Mouse (Mus musculus): Measurements from ENCODE around the gene Crat.

Gene Crat

GRCm38 (mm10) chr2:30377721-30378120 is 37.9 kb downstream of the Crat start:
- no peak for DNase-seq (ENCODE audit: low spot score in 2 of 2)

GRCm38 (mm10) chr2:30375893-30376292 is 39.7 kb downstream of the Crat start:
- DNase-seq (ENCODE audit: low spot score in 2 of 2): no peak

GRCm38 (mm10) chr2:30372726-30373125 is 42.9 kb downstream of the Crat start:
- DNase-seq (ENCODE audit: low spot score in 2 of 2): no peak

GRCm38 (mm10) chr2:30371544-30371943 is 44.1 kb downstream of the Crat start:
- no peak for DNase-seq (ENCODE audit: low spot score in 2 of 2)

- no peak for DNase-seq (ENCODE audit: low spot score in 2 of 2)
These were observed 49.4 kb downstream of the Crat start for GRCm38 (mm10) chr2:30366203-30366602.

- no peak for DNase-seq (ENCODE audit: low spot score in 2 of 2)
These were observed 50.1 kb downstream of the Crat start for GRCm38 (mm10) chr2:30365281-30366069.

- peak; percentile 96 to 97 for DNase-seq (ENCODE audit: low spot score in 2 of 2)
These were observed 51.6 kb downstream of the Crat start, which contains the start of gene Miga2 for GRCm38 (mm10) chr2:30363773-30364650. TSS of gene Miga2 (plus strand) at chr2:30364233.

GRCm38 (mm10) chr2:30362865-30363264 is 52.7 kb downstream of the Crat start:
- no peak for DNase-seq (ENCODE audit: low spot score in 2 of 2)

- DNase-seq (ENCODE audit: low spot score in 2 of 2): no peak
These were observed 55.0 kb downstream of the Crat start for GRCm38 (mm10) chr2:30360626-30361025.

- peak; percentile 73 to 82 for DNase-seq (ENCODE audit: low spot score in 2 of 2)
These were observed 56.8 kb downstream of the Crat start, which contains the start of gene Sh3glb2 for GRCm38 (mm10) chr2:30358533-30359531. TSS of gene Sh3glb2 (minus strand) at chr2:30359337.

- no peak for DNase-seq (ENCODE audit: low spot score in 2 of 2)
These were observed 57.8 kb downstream of the Crat start for GRCm38 (mm10) chr2:30357552-30358510.

GRCm38 (mm10) chr2:30356906-30357305 is 58.7 kb downstream of the Crat start:
- DNase-seq (ENCODE audit: low spot score in 2 of 2): no peak

- DNase-seq (ENCODE audit: low spot score in 2 of 2): no peak
These were observed 59.3 kb downstream of the Crat start for GRCm38 (mm10) chr2:30356266-30356665.

- no peak for DNase-seq (ENCODE audit: low spot score in 2 of 2)
These were observed 59.8 kb downstream of the Crat start for GRCm38 (mm10) chr2:30355861-30356260.

- DNase-seq (ENCODE audit: low spot score in 2 of 2): no peak
These were observed 64.5 kb downstream of the Crat start for GRCm38 (mm10) chr2:30351149-30351548.

Data from spleen, postnatal 14 days (tissue).